Mouse (Mus musculus): ENCODE data around the gene Lemd1.
"Not testable (repeated sequence)": the region's sequence is repeated elsewhere in the genome, so short reads cannot be mapped to it uniquely, and the experiment has no call there.

Gene Lemd1

DNA sequence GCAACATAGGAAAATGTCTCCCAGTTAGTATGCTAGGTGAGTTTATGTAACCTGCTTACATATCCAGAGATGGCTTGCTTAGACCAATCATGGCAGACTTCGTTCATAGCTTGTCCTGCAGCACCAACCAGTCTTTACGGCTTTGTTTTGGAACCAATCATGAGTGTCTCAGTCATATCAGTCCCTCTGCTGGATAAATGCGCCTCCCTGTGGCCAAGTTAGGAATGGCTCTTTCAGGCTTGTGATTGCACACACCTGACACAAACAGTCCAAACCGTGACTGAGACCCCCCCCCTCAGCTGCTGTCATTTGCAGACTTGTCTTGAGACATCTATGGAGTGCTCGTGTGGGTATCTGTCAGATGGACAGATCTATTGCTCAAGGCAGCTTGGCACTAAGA is 69.8 kb downstream of the Lemd1 start:
- peak in 1 of 2 experiments; percentile 61 for DNase-seq

- no peak for DNase-seq
These were observed 72.4 kb downstream of the Lemd1 start for GRCm38 (mm10) chr1:132263618-132264017.

- no peak for DNase-seq
These were observed 73.3 kb downstream of the Lemd1 start for GRCm38 (mm10) chr1:132264577-132264976.

- DNase-seq, result no peak
These were observed 74.1 kb downstream of the Lemd1 start for GRCm38 (mm10) chr1:132265211-132265859.

DNA sequence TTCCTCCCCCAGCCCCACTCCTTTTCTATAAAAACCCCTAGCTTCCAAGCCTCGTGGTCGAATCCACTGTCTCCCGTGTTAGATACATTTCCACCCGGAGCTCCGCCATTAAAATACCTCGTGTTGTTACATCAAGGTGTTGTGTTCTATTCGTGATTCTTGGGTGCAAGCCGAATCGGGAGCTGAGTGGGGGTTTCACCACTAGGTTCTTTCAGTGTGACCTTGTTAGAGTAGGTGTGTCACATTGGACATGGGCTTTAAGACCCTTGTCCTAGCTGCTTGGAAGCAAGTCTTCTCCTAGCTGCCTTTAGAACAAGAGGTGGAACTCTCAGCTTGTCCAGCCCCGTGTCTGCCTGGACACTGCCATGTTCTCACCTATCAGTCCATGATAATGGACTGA is 74.7 kb downstream of the Lemd1 start:
- DNase-seq, result no peak

GRCm38 (mm10) chr1:132266791-132267557 is 75.7 kb downstream of the Lemd1 start:
- peak; percentile 38 to 62 for DNase-seq

DNA sequence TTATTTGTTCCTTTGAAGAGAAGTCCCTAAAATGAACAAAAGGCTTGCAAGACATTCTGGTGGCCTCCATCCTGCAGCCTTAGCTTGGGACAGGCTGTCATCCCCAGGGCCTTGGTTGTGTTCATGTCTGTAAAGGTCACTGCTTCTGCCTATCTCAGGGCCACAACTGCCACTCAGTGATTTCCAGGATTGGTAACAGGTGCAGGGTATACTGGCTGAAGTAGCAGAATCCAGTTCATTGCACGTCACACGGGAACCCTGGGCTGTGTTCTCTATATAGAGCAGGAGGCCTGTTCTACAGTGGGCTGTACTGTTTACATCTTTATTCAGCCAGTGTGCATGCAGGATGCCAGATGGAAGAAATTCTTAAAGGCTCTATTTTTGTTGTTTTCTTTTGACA is 76.7 kb downstream of the Lemd1 start:
- no peak for DNase-seq

DNA sequence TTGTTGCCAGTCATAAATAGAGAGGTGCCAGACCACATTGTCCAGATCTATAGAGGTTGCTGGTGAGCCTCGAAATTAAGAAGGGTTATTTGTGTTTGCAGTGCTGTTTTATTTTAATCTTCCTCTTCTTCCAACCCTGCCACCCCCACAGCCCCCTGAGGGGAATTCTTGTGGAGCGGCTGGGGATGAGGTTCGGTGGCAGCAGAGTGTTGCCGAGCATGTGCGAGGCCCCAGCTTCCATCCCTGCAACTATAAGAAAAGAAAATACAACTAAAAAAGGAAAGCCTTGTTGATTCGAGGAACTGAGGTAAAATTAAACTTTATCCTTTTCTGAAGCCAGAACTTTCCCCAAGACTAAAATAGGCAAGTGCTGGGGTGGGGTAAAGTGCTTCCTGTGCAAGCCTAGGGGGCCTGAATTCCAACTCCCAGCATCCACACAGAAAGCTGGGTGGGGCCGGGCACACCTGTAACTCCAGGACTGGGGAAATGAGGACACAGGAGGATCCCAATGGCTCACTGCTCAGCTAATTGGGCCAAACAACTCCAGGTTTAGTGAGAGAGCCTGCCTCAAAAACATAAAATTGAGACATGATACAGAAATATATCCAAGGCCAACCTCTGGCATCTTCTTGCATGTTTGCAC is 77.3 kb downstream of the Lemd1 start:
- DNase-seq, result no peak

- no peak for DNase-seq
These were observed 80.0 kb downstream of the Lemd1 start for GRCm38 (mm10) chr1:132271237-132271636.

GRCm38 (mm10) chr1:132276694-132277093 is 85.5 kb downstream of the Lemd1 start:
- no peak for DNase-seq

GRCm38 (mm10) chr1:132277124-132277523 is 85.9 kb downstream of the Lemd1 start:
- no peak for DNase-seq

DNA sequence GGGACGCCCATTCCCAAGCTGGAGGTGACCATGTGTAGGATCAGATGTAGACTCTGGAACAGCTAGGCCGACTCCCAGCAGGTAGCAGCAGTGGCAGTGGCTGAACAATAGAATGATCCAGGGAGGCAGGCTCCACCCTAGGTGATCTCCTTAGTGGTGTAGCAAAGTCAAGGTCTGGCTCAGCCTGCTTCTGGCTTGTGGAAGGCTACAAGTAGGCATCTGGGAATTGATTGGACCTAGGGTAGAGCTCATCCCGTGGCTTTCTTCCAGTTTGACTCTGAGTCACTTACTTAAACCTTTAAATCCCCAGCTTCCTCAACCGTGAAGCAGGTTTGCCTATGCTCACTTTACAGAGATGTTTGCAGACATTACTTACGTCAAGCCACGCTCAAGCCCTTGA is 89.4 kb downstream of the Lemd1 start:
- DNase-seq, result not testable (repeated sequence)

GRCm38 (mm10) chr1:132281523-132282176 is 90.4 kb downstream of the Lemd1 start:
- DNase-seq, result no peak

DNA sequence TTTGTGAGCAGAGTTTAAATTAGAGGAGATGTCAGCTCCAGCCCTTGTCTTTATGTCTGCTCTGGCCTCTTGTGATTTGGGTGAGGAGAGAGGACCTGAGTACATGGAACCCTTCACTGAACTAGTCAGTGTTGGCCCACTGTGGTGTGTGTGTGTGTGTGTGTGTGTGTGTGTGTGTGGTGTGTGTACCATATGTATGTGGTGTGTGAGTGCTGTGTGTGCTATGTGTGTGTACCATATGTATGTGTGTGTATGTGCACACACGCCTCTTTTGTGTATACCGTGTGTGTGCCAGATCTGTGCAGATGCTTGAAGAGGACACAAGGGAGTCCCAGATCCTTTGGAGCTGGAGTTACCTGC is 90.9 kb downstream of the Lemd1 start:
- DNase-seq, result no peak

DNA sequence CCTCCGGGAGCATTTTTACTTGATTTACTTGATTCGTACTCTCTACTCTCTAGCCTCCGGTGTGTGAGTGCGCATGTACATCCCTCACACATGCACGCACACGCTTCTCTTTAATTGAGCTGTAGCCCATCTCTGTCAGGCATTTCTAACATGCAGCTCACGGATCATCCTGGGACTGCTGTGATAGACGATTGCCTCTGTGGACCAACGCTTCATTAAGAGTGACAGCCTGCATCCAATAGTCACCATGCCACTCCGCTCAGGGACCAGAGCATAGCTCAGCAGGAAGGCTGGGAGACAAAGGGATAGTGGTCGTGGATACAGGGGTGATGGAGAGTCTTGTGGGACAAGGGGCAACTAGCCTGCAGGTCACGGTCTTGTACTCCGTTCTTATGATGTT is 91.8 kb downstream of the Lemd1 start:
- DNase-seq, result no peak

DNA sequence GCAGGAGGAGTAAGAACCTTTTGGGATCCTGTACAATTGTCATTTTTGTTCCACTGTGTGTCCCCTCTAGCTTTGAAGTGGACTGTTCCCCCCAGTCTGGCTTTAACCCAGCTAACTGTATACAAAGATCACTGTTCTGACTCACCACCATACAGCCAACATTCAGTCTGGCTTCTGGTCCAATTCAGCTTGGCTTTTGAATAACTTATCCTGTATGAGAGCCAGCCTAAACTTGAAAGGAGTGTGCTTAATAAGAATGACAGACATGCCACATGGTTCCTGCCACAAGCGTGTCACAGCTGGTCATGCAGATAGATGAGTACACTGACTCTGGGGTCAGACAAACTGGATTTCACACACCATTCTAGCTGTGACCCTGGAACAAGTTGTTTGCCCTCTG is 95.5 kb downstream of the Lemd1 start:
- no peak for DNase-seq

- no peak for DNase-seq
These were observed 96.2 kb downstream of the Lemd1 start for GRCm38 (mm10) chr1:132287445-132287844.

GRCm38 (mm10) chr1:132287991-132288451 is 96.8 kb downstream of the Lemd1 start:
- no peak for DNase-seq

- DNase-seq, result no peak
These were observed 98.7 kb downstream of the Lemd1 start for GRCm38 (mm10) chr1:132289965-132290364.

- DNase-seq, result peak in 1 of 2 experiments; percentile 47
These were observed 99.9 kb downstream of the Lemd1 start for GRCm38 (mm10) chr1:132290921-132291675.

- no peak for DNase-seq
These were observed 100.5 kb downstream of the Lemd1 start for GRCm38 (mm10) chr1:132291706-132292105.

DNA sequence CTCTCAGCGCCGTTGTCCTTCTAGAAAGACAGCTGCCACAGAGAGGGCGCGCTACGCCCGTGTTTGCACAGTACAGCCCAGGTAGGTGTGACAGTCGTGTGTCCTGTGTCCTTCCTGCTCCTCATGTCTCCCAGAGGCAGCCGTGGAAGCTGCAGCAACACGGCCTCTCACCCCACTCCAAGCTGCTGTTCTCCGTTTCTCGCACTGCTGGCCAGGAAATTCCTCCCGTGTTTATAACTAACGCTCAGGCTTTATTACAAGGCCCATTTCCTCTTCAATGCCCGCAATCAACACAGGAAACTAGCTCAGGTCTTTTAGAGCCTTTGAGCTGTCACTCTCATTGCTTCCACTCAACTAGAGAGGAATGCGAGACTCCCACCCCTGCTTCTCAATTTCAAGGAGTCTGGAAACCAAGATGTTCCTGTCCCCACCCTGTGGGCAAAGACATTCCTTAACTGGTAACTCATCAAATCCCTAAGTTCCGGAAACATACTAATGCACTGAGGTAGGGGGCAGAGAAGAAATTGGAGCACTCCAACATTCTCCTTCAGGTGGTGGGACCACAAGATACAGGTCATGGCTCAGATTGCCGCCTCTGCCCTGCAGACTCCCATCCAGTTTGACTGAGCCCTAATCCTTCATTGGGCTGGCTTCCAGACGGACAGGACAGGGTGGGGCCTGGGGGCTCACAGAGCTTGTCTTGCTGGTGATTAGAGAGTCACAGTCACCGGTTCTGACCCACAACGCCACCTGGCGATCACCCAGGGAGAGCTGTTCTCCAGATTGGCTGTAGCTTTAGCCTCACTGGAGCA is 101.3 kb downstream of the Lemd1 start:
- DNase-seq, result peak in 1 of 2 experiments; percentile 70
